Mouse (Mus musculus) gastrocnemius, postnatal 14 days (tissue): Measurements from ENCODE around the gene Homer1. TPM values are rescaled to one million over a fixed set of nuclear protein-coding genes. Genes with fewer than 3 reads are reported as not detected.
A peak's percentile ranks its signal among the peaks of the same experiment; 100 is the strongest.

Source experiments
- DNase-seq: peaks from one replicate; pipeline ENCODE4 v3.0.0; 2021; ENCODE audit warnings: mixed read lengths
- intact Hi-C: fragments of 180-260 bp; cut with DNase I; formaldehyde crosslinking; loops from one replicate; pipeline ENCODE4 v1.15.1; 2025; ENCODE audit warnings: low total_unique reads
- long read RNA-seq, 2 experiments: library from polyadenylated mRNA; stranded (forward); transcript quantifications; one replicate each; pipeline ENCODE4 v2.0.0; 2021
- total RNA-seq, 2 experiments: library from RNA; stranded (reverse); gene quantifications; 2 replicates each; pipeline ENCODE4 v1.2.3; 2021

Gene Homer1
- 10 to 100 TPM; 63.0 to 65.1 TPM for total RNA-seq
- long read RNA-seq, experiment 1, full-length matches to known transcripts: 27 of 36 reads
- long read RNA-seq, experiment 1, partial matches to known transcripts: 2 of 36 reads
- long read RNA-seq, experiment 1, other reads (novel, unspliced or antisense): 7 of 36 reads
- long read RNA-seq, experiment 2, full-length matches to known transcripts: 60 of 68 reads
- long read RNA-seq, experiment 2, partial matches to known transcripts: 0 of 68 reads
- long read RNA-seq, experiment 2, other reads (novel, unspliced or antisense): 8 of 68 reads

DNA sequence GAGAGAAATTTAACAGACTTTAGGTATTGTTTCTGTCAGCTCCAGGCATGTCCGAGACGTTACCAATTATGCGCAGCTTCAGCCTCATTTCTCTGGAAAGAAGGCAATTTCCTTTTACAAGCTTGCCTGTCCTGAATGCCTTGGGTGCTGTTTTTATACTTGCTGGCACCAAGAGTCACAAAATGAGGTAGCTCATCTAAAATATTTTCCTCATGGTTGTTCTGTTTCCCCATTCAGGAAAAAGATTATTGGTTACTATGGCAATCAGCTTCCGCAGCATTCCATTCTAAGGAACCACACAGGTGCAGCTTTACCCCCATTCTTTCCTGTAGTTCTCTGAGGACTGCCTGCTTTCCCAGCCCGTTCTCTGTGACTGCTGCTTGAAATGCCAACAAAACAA, at the start of gene Homer1:
Homer1 (plus strand) TSS at position 320 of the 400 bp plus-strand sequence.
- intact Hi-C loops: no loop called here
- no peak for DNase-seq

DNA sequence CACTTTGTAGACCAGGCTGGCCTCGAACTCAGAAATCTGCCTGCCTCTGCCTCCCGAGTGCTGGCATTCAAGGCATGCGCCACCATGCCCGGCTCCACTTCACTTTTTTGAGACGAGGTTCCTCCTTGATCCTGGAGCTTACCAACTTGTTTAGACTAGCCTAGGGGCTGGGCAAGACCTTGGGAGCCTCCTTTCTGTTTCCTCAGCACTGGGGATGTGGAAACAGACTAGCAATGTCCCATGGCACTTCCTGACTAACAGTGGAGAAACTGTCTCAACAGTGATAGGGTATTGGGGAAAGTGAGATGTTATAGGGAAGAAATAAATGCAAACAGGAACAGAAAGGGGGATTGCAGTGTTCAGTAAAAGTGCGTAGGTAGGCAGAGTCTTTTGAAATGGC, 47.7 kb upstream of the Homer1 start:
- no peak for DNase-seq
- intact Hi-C loops: no loop called here

DNA sequence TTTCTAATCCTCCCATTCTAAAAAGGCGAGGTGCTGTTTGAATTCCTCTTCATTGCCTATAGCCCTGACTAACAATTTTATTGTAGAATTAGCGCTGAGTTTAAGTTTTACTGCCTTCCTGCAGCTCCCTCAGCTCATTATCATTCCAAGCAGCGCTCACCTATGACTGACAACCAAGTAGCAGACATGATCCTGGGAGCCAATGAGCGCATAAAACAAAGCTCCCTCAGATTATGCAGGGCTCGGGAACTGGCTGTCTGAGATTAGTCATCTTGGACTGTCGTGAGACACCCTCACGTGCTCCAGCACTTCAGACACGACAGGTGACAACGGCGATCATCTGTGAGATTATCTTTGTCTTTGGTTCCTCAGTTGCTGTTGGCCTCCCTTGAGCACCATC, 47.3 kb upstream of the Homer1 start:
- intact Hi-C loops: no loop called here
- DNase-seq: no peak

DNA sequence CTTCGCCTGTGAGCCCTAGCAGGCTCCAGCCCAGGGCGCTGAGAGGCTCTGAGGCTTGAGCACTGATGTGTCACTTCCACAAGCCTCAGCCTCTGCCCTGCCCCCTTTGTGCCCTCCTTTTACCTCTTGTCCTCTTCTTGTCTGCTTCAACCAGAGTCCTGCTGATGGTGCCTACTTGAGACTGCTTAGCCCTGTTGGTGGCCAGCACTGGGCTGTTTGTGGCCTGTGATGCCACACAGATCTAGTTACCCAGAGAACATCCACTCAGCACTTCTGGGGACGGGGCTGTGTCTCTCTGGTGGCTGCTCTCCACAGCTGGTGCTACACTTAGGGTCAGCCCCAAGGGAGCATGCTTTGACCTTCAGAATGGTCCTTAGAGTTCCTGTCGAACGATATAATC, 46.5 kb upstream of the Homer1 start:
- intact Hi-C loops: no loop called here
- peak; percentile 23 for DNase-seq

DNA sequence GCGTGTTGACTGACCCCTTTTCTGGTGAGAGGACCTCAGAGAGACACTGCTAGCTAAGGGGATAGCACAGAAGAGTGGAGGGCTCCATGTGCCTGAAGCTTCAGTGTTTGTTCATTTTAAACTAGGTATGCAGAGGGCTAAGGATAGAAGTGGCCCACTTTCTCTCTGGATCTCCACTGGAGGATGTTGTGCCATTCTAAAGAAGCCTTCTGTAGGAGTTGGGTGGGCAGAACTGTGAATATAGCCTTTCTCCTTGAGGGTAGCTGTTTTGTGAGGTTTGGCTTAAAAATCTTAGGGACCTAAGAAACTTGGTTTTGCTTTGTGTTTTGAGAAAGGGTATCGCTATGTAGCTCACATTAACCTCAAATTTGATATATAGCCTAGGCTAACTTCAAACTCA, 32.3 kb upstream of the Homer1 start:
- intact Hi-C loops: no loop called here

DNA sequence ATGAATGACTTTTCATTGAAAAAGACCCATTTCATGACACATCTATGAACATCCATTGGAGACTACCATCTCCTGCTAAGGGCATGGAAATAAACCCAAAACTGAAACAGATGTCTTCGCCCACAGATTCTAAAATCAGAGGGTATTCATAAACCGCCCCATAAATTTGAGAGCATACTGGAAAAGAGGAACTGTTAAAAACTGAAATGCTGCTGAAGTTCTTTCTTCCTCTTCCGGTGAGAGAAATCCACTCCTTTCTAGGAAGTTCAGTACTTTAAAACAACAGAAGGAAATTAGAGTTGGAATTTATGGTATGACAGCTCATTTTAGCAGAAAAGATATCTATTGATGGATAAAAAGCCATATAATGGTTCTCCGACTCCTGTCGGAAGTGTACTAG, 1.1 kb downstream of the Homer1 start:
- intact Hi-C loops: no loop called here

More for the DNA sequence above, 32.3 kb upstream of the Homer1 start:
- no peak for DNase-seq

DNA sequence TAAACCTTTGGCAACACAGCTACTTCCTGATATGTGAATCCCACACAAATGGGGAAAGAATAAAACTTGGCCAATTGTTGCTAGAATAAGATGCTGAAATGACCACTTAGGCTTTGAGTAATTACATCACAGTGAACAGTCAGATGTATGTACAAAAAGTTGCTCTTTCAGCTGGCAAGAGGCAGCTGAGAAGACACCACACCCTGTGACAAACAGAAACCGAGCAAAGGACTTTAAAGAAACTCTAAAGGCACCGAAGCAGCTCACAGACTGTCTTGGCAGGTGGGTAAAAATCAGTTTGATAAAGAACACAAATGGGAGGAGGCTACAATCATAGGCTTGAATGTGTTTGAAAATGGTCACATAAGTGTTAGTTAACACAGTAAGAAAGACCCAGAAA, 1.6 kb downstream of the Homer1 start:
- intact Hi-C loops: no loop called here
- no peak for DNase-seq

More for the DNA sequence above, 1.1 kb downstream of the Homer1 start:
- no peak for DNase-seq

DNA sequence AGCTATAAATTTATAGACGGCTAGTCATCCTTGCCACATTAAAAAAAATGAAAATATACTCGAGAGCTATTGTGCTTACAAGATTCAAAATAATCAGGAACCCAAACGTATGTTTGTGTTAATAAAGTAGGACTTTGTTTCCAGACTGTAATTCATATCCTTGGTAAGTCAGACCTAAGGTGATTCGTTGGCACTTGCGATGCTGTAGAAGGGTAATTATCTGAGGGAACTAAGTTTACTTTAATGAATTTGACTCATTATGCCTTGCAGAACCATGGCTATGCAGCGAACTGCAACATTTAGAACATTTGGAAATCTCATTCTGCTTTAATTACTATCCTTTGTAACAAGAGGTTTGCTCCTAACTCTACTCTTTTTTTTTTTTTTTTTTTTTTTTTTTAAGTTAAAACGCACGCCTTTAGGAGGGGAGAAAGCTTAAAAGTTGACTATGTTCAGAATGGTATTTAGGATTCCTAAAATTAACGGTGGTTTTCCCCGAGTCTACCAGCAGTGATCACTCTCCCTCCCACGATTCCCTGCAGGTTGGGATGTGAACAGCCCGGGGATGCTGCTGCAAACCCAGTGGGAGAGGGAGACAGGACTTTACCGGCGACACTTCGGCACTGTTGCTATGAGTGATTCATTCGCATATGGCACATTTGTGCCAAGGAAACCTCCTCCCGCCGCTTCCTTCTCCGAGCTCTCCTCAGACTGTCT, 3.6 kb downstream of the Homer1 start:
- DNase-seq: no peak

DNA sequence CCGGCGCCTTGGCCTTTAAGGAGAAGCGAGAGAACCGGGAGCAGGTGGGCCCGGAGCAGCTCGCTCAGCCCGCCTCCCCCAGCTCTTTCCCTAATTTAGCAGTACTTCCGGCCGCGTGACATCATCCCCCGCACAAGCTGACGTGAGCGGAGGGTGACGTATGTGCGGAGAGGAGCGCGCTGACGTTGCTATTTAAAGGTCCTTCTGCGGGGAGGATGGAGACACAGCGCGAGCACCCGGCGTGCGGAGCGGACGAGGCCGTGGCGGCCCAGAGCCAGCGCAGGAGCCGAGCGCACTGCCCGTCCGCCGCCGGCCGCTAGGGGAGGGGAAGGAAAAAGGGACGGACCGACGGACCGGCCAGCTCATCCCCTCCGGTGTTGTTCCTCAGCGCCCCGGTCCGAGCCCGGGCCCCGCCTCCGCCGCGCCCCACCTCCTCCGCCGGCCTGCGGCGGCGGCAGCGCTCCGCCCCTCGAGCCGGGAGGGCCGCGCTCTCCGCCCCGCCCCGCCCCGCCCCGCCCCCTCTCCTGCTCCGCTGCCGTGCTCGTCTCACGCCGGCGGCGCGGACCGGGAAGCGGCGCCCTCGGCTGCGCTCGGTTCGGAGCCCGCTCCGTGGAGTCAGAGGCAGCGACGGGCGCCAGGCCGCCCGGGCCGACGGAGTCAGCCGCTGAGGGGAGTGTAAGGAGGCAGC, 4.3 kb downstream of the Homer1 start:
- DNase-seq: peak; percentile 91
- intact Hi-C loops: no loop called here

More for the DNA sequence above, 3.6 kb downstream of the Homer1 start:
- intact Hi-C loops: no loop called here

DNA sequence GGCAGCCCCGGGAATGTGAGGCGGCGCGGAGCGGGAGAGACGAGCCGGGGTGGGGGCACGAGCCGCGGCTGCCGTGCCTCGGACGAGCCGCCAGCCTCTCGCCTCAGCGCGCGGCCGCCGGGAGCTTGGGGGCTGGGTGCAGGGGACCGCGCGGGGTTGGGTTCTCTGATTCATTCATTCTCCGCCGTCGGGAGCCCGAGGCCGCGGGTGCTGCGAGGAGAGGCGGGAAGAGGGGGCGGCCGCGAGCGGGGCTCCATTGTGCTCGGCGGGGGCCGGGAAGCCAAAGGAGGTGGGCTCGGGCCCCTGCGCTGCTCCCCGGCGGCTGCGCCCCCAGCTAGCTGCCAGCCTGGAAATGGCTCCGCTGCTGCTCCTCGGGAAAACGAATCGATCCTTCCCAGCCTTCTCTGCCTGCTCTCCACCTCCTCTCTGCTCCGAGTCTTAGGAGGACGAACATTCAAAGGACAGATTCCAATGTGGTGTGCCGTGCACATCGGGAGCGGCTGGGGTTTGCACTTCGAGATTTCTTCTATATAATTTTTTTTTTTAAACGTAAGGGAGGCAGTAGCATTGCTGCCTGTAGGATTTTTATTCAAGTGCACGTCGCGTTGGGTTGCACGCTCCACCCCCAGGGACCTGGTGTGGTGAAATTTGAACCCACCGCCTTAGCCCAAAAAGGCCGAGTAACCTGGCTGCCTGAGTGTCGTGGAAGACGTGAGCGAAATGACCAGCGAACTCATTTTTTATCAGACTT, 5.0 kb downstream of the Homer1 start:
- DNase-seq: peak; percentile 40
- intact Hi-C loops: no loop called here

DNA sequence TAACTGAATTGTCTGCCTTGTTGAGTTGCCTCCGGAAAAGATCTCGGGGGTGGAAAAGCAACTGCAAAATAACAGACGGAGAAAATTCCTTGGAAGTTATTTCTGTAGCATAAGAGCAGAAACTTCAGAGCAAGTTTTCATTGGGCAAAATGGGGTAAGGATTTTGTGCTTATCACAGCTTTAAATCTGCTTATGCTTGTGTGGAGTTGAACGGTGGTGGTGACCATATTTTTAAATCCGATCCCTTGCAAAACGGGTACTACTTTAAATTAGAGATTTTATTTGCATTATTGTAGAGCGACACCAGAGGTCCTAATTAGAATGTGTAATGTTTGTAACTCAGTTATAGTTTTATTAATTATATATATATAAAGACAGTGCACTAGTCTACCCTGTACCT, 5.7 kb downstream of the Homer1 start:
- no peak for DNase-seq
- intact Hi-C loops: no loop called here

DNA sequence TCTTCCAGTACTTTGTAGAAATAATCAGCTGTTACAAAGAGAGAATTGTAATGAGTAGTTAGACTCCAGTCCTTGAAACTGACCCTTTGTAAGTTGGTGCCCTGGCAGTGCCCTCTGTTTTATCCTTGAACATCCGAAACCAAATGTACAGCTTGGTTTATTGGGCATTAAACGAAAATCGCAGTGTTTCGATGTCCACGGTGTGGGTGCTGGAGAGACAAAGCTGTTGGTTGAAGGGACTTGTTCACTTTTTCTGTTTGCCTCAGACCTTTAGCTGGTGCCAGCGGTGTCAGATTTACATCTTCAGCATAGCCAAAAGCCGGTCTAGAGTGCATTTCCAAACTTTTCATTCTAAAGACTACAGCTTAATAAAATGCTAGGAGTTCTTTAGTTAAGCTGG, 6.2 kb downstream of the Homer1 start:
- intact Hi-C loops: no loop called here
- peak; percentile 5 for DNase-seq

DNA sequence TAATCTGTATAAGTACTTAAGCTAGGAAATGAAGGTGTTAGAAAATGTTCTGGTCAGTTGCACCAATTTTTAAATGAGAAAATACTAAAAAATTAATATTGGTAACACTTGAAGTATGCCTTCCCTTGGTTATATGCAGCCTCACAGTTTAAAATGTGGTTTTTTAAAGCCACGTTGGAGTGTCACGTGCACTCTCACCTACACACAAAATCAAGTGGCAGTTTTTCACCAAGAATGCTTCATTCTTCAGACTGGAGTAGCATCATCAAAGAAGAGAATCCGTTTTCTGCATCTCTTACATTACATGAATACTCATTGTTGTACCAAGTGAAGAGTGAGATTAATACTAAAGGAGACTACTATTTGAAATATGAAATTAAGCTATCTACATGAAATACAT, 7.1 kb downstream of the Homer1 start:
- no peak for DNase-seq
- intact Hi-C loops: no loop called here

DNA sequence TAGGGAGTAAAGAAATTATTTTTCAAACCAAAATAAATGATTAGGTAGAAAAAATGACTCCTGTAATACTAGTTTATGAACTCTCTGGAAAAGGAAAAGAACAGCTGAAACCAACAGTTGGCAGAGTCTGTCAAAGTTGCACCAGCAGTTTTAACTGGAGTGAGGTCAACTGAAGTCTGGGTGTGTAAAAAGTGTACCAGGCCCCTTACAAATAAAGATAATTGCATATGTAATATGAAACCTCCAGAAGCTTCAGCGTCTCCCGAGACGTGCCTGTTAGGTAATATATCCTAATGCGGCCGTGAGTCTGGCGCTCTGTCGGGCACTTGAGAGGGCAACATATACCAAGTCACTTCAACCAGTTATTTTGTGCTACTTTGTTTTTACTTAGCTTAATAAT, 8.3 kb downstream of the Homer1 start:
- no peak for DNase-seq
- intact Hi-C loops: no loop called here

DNA sequence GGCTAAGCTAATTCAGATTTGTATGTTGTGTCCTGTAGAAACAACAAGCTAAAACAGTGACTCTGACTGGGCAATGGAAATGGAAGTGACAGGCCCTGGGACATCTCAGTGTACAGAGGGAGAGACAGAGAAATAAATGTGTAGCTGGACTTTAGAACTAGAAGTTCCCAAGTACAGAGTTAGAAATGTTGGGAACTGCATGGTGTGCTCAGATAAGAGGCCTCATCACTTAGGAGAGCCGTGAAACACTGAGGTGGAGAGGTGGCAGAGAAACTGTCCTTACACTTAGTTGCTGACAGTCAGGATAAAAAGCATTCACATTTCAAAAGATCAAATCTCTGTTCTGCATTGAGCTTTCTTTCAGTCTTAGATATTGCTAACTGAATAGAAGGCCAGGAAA, 9.9 kb downstream of the Homer1 start:
- no peak for DNase-seq
- intact Hi-C loops: no loop called here

DNA sequence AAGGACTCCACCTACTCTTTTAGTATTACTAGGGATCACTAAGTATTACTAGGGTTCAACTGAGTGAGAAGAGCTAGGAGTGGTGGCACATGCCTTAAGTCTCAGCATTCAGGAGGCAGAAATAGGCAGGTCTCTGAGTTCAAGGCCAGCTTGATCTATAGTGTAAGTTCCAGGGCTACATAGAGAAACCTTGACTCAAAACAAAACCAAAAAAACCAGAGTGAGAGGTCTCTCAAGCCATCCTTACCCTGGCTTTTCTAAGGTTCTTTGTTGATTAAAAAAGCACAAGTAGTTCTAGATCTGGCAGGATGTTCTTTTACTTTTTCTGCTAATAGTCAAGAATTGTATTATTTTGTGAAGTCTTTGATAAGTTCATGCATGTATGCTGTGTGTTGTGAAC, 13.1 kb downstream of the Homer1 start:
- no peak for DNase-seq
- intact Hi-C loops: no loop called here

DNA sequence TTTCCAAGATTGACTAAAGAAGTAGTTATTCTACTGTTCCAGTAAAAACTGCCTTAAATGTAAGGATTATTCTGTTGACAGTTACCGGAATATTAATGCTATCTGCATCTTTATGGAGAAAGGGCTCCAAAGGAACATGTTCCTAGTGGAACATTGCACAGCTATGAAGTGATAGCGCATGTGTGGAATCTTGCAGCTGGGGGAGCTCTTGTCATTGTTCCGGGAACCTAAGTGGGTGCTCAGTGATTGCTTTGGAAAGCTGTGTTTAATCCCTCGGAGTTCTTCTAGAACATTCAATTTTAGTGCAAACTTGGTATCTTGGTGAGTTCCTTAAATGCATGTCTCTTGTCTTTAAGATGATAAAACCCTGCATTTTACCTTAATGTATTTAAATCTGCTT, 14.9 kb downstream of the Homer1 start:
- DNase-seq: no peak
- intact Hi-C loops: no loop called here

DNA sequence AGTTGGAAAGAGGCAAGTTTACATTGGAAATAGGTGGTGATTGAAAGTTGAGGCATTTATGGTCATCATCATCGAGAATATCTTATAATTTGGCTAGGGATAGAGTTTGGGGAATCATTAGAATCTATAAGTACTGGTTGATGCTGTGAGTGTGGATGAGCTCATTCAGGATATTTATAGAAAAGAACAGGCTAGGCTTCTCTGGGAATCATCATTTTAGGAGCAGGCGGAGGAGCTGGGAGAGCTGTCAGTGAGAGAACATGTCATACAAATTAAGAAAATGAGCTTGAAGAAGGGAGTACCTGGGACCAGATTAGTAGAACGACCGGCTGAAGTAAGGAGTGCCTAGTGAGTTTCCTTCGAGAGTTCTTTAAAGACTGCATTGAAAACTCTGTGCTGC, 20.7 kb downstream of the Homer1 start:
- intact Hi-C loops: no loop called here
- no peak for DNase-seq

DNA sequence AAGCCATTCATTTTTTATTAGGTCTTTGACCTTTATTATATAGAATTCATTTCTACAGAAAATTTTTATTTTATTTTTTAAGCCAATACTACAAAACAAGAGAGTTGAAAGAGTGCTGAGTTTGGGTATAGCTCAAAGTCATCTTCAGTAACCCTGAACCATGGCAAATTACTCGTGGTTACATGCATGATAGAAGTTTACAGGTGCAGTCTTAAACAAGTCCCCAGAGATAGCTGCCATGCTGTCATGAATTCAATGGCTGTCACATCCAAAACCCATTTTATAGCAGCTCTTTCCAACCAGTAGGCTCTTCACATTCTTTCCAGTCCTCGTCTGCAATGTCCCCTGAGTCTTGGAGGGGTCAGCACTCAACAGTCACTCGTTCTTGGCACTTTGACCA, 26.9 kb downstream of the Homer1 start:
- intact Hi-C loops: no loop called here
- DNase-seq: no peak

DNA sequence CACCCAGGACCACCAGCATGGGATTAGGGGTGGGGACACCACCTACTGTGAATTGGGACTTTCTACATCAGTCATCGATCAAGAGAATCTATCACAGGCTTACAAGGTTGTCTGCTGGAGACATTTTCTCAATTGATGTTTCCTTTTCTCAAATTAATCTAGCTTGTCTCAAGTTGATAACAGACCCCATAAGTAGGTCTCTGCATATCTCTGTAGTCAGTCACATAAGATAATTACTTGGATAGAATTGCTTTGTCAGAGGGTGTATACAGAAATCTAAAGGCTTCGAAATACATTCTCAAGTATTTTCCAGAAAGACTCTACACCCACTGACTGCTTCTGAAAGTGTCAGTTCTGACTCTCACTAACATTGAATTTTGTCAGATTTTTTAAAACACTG, 32.3 kb downstream of the Homer1 start:
- intact Hi-C loops: no loop called here
- DNase-seq: no peak
